In genomic region chr17:32839083-32839802, GRCm38 (mm10) we compare ENCODE assay signal across 10 mouse cellular contexts. TPM values are rescaled to one million over a fixed set of nuclear protein-coding genes. Genes with fewer than 3 reads are reported as not detected.
DNase-seq lines count a peak whose midpoint lies in the region; ATAC-seq and TF ChIP-seq lines count a peak whose summit lies in the region.
"Had no signal": no experiment of that assay in that cellular context is flagged by ENCODE, and none has a peak within 500 bp of the region (broad histone marks: within the 10 kb centered on the region; RNA-seq: fewer than 3 reads in every experiment).

No protein-coding gene starts in this region.

- no peak overlapping the region for H3K4me3 ChIP-seq in liver, embryonic 11.5 days (ENCODE audit: low read depth, low read length)
- no peak overlapping the region for H3K4me3 ChIP-seq in liver, postnatal 0 days (ENCODE audit: low read depth, low read length)
- no peak overlapping the region for H3K4me3 ChIP-seq in heart, embryonic 16.5 days (ENCODE audit: low read length)
- no peak overlapping the region for H3K4me3 ChIP-seq in neural tube, embryonic 12.5 days

- no peaks in the 10 kb centered on the region for H3K9me3 ChIP-seq in liver, embryonic 11.5 days (ENCODE audit: control insufficient read depth, low read length)
- no peaks in the 10 kb centered on the region for H3K9me3 ChIP-seq in liver, postnatal 0 days (ENCODE audit: low read length)
- H3K9me3 ChIP-seq in heart, embryonic 16.5 days (replicated peaks; ENCODE audit: control insufficient read depth, low read length) = peaks cover 4% of the 10 kb centered on the region; the same call in 1 of the 2 replicates
- 0 out of 2 replicates have a peak, but pooled peaks cover 7% of the 10 kb centered on the region for H3K9me3 ChIP-seq in neural tube, embryonic 12.5 days

- H3K27ac ChIP-seq in liver, embryonic 11.5 days (ENCODE audit: low read depth, low read length) = no peak overlapping the region; the same call in 1 of the 2 replicates
- no peak overlapping the region for H3K27ac ChIP-seq in liver, postnatal 0 days (ENCODE audit: low read depth)
- 0 out of 2 replicates have a peak overlapping the region, but pooled peaks have one; percentile 1 for H3K27ac ChIP-seq in heart, embryonic 16.5 days (ENCODE audit: low read length)
- H3K27ac ChIP-seq in neural tube, embryonic 12.5 days = no peak overlapping the region

- TF ChIP-seq CTCF in liver, postnatal 0 days (IDR thresholded peaks at IDR 0.05; ENCODE audit: low read depth) = no peak

- no peak overlapping the region for H3K9ac ChIP-seq in liver, embryonic 11.5 days (ENCODE audit: low read depth, low read length)
- no peak overlapping the region for H3K9ac ChIP-seq in liver, postnatal 0 days (replicated peaks)
- H3K9ac ChIP-seq in heart, embryonic 16.5 days (ENCODE audit: low read length) = no peak overlapping the region
- 0 out of 2 replicates have a peak overlapping the region, but pooled peaks have one; percentile 21 for H3K9ac ChIP-seq in neural tube, embryonic 12.5 days

- no peak for ATAC-seq in liver, embryonic 11.5 days (replicated peaks; ENCODE audit: low FRiP score)
- ATAC-seq in liver, postnatal 0 days = no peak
- ATAC-seq in heart, embryonic 16.5 days (replicated peaks; ENCODE audit: extremely low read depth, insufficient read depth, low FRiP score) = peak; percentile 52
- no peak for ATAC-seq in neural tube, embryonic 12.5 days (ENCODE audit: low FRiP score, low read depth)
- no peak for ATAC-seq in megakaryocyte progenitor cell, adult 5-6 weeks (replicated peaks; ENCODE audit: poor library complexity)

- no peaks in the 10 kb centered on the region for H3K4me1 ChIP-seq in liver, embryonic 11.5 days (replicated peaks; ENCODE audit: control insufficient read depth, insufficient read depth, low read length)
- H3K4me1 ChIP-seq in liver, postnatal 0 days (ENCODE audit: insufficient read depth) = no peaks in the 10 kb centered on the region
- no peaks in the 10 kb centered on the region for H3K4me1 ChIP-seq in heart, embryonic 16.5 days (ENCODE audit: control insufficient read depth, insufficient read depth, low read length)
- peaks cover 4% of the 10 kb centered on the region for H3K4me1 ChIP-seq in neural tube, embryonic 12.5 days

- WGBS in liver, embryonic 11.5 days = 48% methylated on average over 15 of the region's 15 CpGs
- WGBS in liver, postnatal 0 days (ENCODE audit: insufficient replicate concordance) = 50% methylated on average over 15 of the region's 15 CpGs
- WGBS in heart, embryonic 16.5 days = 29% methylated on average over 15 of the region's 15 CpGs
- WGBS in neural tube, embryonic 12.5 days = 37% methylated on average over 15 of the region's 15 CpGs

- no peaks in the 10 kb centered on the region for H3K27me3 ChIP-seq in liver, embryonic 11.5 days (replicated peaks; ENCODE audit: control insufficient read depth, insufficient read depth, low read length)
- no peaks in the 10 kb centered on the region for H3K27me3 ChIP-seq in liver, postnatal 0 days (ENCODE audit: insufficient read depth, low read length)
- H3K27me3 ChIP-seq in heart, embryonic 16.5 days (ENCODE audit: control insufficient read depth, insufficient read depth, low read length) = no peaks in the 10 kb centered on the region
- H3K27me3 ChIP-seq in neural tube, embryonic 12.5 days (replicated peaks) = no peaks in the 10 kb centered on the region

- peak; percentile 38 for DNase-seq in liver, embryonic 11.5 days (ENCODE audit: low spot score)
- no peak for DNase-seq in liver, postnatal 0 days
- peak; percentile 13 for DNase-seq in embryo, embryonic 11 days
- DNase-seq in cerebellum, adult 8-10 months = no peak
- DNase-seq: cerebellum, adult 18-20 months; spleen, adult 18-20 months had no signal

- no peaks in the 10 kb centered on the region for H3K36me3 ChIP-seq in liver, embryonic 11.5 days (ENCODE audit: control insufficient read depth, insufficient read depth, low read length)
- no peaks in the 10 kb centered on the region for H3K36me3 ChIP-seq in liver, postnatal 0 days (replicated peaks; ENCODE audit: insufficient read depth, low read length)
- no peaks in the 10 kb centered on the region for H3K36me3 ChIP-seq in heart, embryonic 16.5 days (ENCODE audit: control insufficient read depth, insufficient read depth)
- H3K36me3 ChIP-seq in neural tube, embryonic 12.5 days = no peaks in the 10 kb centered on the region

- no peak for TF ChIP-seq EP300 in liver, postnatal 0 days (IDR thresholded peaks at IDR 0.05; ENCODE audit: low read depth)

- no peak overlapping the region for H3K4me2 ChIP-seq in liver, embryonic 11.5 days
- no peak overlapping the region for H3K4me2 ChIP-seq in liver, postnatal 0 days (ENCODE audit: low read depth, low read length)
- H3K4me2 ChIP-seq in heart, embryonic 16.5 days (ENCODE audit: low read depth, low read length) = peak overlapping the region; percentile 1; the same call in 1 of the 2 replicates
- 0 out of 2 replicates have a peak overlapping the region, but pooled peaks have one; percentile 8 for H3K4me2 ChIP-seq in neural tube, embryonic 12.5 days (replicated peaks)

RNA-seq across cellular contexts. Expression of gene Zfp799, which starts 9.2 kb away (rescaled TPM):
- polyA plus RNA-seq in liver, embryonic 11.5 days (2014; fragmentation: Nextera tagmentation; extraction: Ambion mirVana) = 6.0 and 6.7 TPM in 2 replicates
- polyA plus RNA-seq in liver, postnatal 0 days (2015; fragmentation: Nextera tagmentation; extraction: Ambion mirVana) = 1.6 and 2.0 TPM in 2 replicates
- polyA plus RNA-seq in heart, embryonic 16.5 days (2015; fragmentation: Nextera tagmentation; extraction: Ambion mirVana) = 6.0 and 8.1 TPM in 2 replicates
- 15.7 and 17.3 TPM in 2 replicates for polyA plus RNA-seq in neural tube, embryonic 12.5 days (2016; fragmentation: Nextera tagmentation; extraction: Ambion mirVana)
- 4.9 and 7.9 TPM in 2 replicates for total RNA-seq in megakaryocyte progenitor cell, adult 5-6 weeks (2015)
- total RNA-seq in megakaryocyte progenitor cell, adult 5-6 weeks (2017) = 3.5 and 8.3 TPM in 2 replicates

RNA-seq across cellular contexts. Expression of gene Zfp811, which starts 29.5 kb away (rescaled TPM):
- polyA plus RNA-seq in liver, embryonic 11.5 days (2014; fragmentation: Nextera tagmentation; extraction: Ambion mirVana) = 1.3 and 1.6 TPM in 2 replicates
- 0.02 TPM in 1 of 2 replicates, not detected in the other for polyA plus RNA-seq in liver, postnatal 0 days (2015; fragmentation: Nextera tagmentation; extraction: Ambion mirVana)
- 0.88 and 0.92 TPM in 2 replicates for polyA plus RNA-seq in heart, embryonic 16.5 days (2015; fragmentation: Nextera tagmentation; extraction: Ambion mirVana)
- 43.4 and 44.3 TPM in 2 replicates for polyA plus RNA-seq in neural tube, embryonic 12.5 days (2016; fragmentation: Nextera tagmentation; extraction: Ambion mirVana)
- total RNA-seq in megakaryocyte progenitor cell, adult 5-6 weeks (2015) = not detected in 2 replicates
- not detected in 2 replicates for total RNA-seq in megakaryocyte progenitor cell, adult 5-6 weeks (2017)
- total RNA-seq: monocyte, adult 5-6 weeks had no signal

RNA-seq across cellular contexts. Expression of gene Zfp871, which starts 51.2 kb away (rescaled TPM):
- polyA plus RNA-seq in liver, embryonic 11.5 days (2014; fragmentation: Nextera tagmentation; extraction: Ambion mirVana) = 24.7 and 25.3 TPM in 2 replicates
- 8.2 and 11.0 TPM in 2 replicates for polyA plus RNA-seq in liver, postnatal 0 days (2015; fragmentation: Nextera tagmentation; extraction: Ambion mirVana)
- 18.0 and 21.8 TPM in 2 replicates for polyA plus RNA-seq in heart, embryonic 16.5 days (2015; fragmentation: Nextera tagmentation; extraction: Ambion mirVana)
- polyA plus RNA-seq in neural tube, embryonic 12.5 days (2016; fragmentation: Nextera tagmentation; extraction: Ambion mirVana) = 39.9 and 44.9 TPM in 2 replicates
- 34.8 and 39.1 TPM in 2 replicates for total RNA-seq in megakaryocyte progenitor cell, adult 5-6 weeks (2015)
- total RNA-seq in megakaryocyte progenitor cell, adult 5-6 weeks (2017) = 22.2 and 24.4 TPM in 2 replicates

RNA-seq across cellular contexts. Expression of gene Zfp870, which starts 52.2 kb away (rescaled TPM):
- 2.6 and 4.8 TPM in 2 replicates for polyA plus RNA-seq in liver, embryonic 11.5 days (2014; fragmentation: Nextera tagmentation; extraction: Ambion mirVana)
- polyA plus RNA-seq in liver, postnatal 0 days (2015; fragmentation: Nextera tagmentation; extraction: Ambion mirVana) = 1.4 and 1.7 TPM in 2 replicates
- polyA plus RNA-seq in heart, embryonic 16.5 days (2015; fragmentation: Nextera tagmentation; extraction: Ambion mirVana) = 6.7 TPM in 2 replicates
- 6.5 and 7.9 TPM in 2 replicates for polyA plus RNA-seq in neural tube, embryonic 12.5 days (2016; fragmentation: Nextera tagmentation; extraction: Ambion mirVana)
- 3.6 and 4.1 TPM in 2 replicates for total RNA-seq in megakaryocyte progenitor cell, adult 5-6 weeks (2015)
- total RNA-seq in megakaryocyte progenitor cell, adult 5-6 weeks (2017) = 2.0 and 2.8 TPM in 2 replicates

Comparison
In these comparisons a context has a peak if more than half of its experiments do, and no peak if none do; other contexts are left out.
1. DNase-seq: peak in liver, embryonic 11.5 days (single experiment) and embryo, embryonic 11 days (single experiment); none in liver, postnatal 0 days (single experiment) and cerebellum, adult 8-10 months (single experiment).
2. H3K4me2 ChIP-seq: peak in heart, embryonic 16.5 days (single experiment) and neural tube, embryonic 12.5 days (single experiment); none in liver, embryonic 11.5 days (single experiment) and liver, postnatal 0 days (single experiment).
3. RNA of gene Zfp811, which starts 29.5 kb away (polyA plus RNA-seq): 43.4 to 44.3 TPM in neural tube, embryonic 12.5 days; 1.3 to 1.6 TPM in liver, embryonic 11.5 days, 0.88 to 0.92 TPM in heart, embryonic 16.5 days and 0.02 TPM in liver, postnatal 0 days; every median in the first group is over 10 times any median in the second.